Mouse (Mus musculus) lung, postnatal 36 days (tissue): ENCODE results near the gene Cyp26b1.

ENCODE experiments used
- DNase-seq: peaks from one replicate; pipeline ENCODE4 v3.0.0; 2022; ENCODE audit warnings: mixed read lengths

Cyp26b1 gene

GRCm38 (mm10) chr6:84549852-84550437 is 43.8 kb downstream of the Cyp26b1 start:
- no peak for DNase-seq

GRCm38 (mm10) chr6:84545428-84545827 is 48.3 kb downstream of the Cyp26b1 start:
- DNase-seq: peak; percentile 30

- peak; percentile 28 for DNase-seq
Measured at GRCm38 (mm10) chr6:84544359-84544758, 49.3 kb downstream of the Cyp26b1 start.

- DNase-seq: peak; percentile 28
Measured at GRCm38 (mm10) chr6:84543516-84543915, 50.2 kb downstream of the Cyp26b1 start.

GRCm38 (mm10) chr6:84539924-84540323 is 53.8 kb downstream of the Cyp26b1 start:
- DNase-seq: no peak

- DNase-seq: no peak
Measured at GRCm38 (mm10) chr6:84538681-84539080, 55.0 kb downstream of the Cyp26b1 start.

- no peak for DNase-seq
Measured at GRCm38 (mm10) chr6:84537611-84538197, 56.0 kb downstream of the Cyp26b1 start.

GRCm38 (mm10) chr6:84534944-84535343 is 58.8 kb downstream of the Cyp26b1 start:
- DNase-seq: peak; percentile 10

GRCm38 (mm10) chr6:84529912-84530311 is 63.8 kb downstream of the Cyp26b1 start:
- peak; percentile 17 for DNase-seq

- no peak for DNase-seq
Measured at GRCm38 (mm10) chr6:84524901-84525601, 68.7 kb downstream of the Cyp26b1 start.
